Mouse (Mus musculus) left cerebral cortex, adult 2 months (tissue): Measurements from ENCODE around the gene Adgrl3. TPM values are rescaled to one million over a fixed set of nuclear protein-coding genes. Genes with fewer than 3 reads are reported as not detected.

Experiments used
- DNase-seq, 2 experiments: peaks; one replicate each; pipeline ENCODE4 v3.0.0; 2021 to 2022; ENCODE audit warnings: low spot score in 2 of 2, mixed read lengths in 1 of 2; ENCODE audit errors: extremely low spot score in 1 of 2
- H3K27ac ChIP-seq: fragments of 200-600 bp; 2 replicates; pipeline ENCODE4 v1.8.1; 2022
- H3K4me3 ChIP-seq: fragments of 200-600 bp; 2 replicates; pipeline ENCODE4 v1.8.1; 2022
- CTCF ChIP-seq: fragments of 200-600 bp; IDR thresholded peaks from 2 replicates; pipeline ENCODE4 v1.8.1; 2022; ENCODE audit warnings: antibody characterized with exemption, mild to moderate bottlenecking, moderate library complexity
- intact Hi-C: fragments of 180-260 bp; cut with DNase I; formaldehyde crosslinking; loops from one replicate; pipeline ENCODE4 v1.15.1; 2025
- total RNA-seq, 2 experiments: library from RNA; stranded (reverse); gene quantifications; 2 replicates each; pipeline ENCODE4 v1.2.3; 2021

Adgrl3 gene
- total RNA-seq, 2 experiments from 2014 or later: 219 to 231 TPM

GRCm38 (mm10) chr5:81077990-81078389 is 58.1 kb downstream of the Adgrl3 start:
- no peak overlapping the region for H3K27ac ChIP-seq
- no peak for DNase-seq
- no peak overlapping the region for H3K4me3 ChIP-seq
- intact Hi-C loops: no loop called here
- no peak for TF ChIP-seq CTCF

DNA sequence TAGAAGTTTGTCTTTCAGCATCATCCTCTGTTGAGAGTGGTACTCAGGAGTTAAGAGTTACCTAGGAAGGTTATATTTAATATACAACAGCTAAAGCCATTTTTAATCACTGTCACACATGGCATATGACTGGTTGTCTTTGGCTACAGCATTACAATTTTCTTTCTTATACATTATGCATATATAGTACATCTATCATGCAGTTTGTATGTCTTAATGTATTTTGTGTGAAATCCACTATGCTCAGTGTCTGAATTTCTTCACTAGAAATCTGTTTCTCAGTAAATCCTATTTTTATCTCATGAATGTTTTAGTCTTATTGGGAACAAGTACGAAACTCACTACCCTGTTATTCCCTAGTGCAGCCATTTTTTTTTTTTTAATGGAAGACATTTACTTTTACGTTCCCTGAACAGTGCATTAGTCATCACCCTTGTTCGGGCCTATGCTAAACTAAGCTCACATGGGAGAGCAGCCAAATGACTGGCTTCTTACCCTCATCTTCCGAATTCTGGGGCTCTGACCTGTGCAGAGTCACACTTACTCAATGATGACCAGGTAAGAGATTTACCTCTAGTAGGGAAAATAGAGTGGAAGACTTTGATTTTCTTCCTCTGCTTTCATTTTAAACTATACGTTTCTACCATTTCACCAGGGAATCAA is 63.9 kb downstream of the Adgrl3 start:
- H3K4me3 ChIP-seq: no peak overlapping the region
- no peak for TF ChIP-seq CTCF
- intact Hi-C loops: no loop called here
- no peak for DNase-seq
- H3K27ac ChIP-seq: no peak overlapping the region

- no peak for DNase-seq
- Histone ChIP-seq H3K27ac (no peak overlapping the region), H3K4me3 (no peak overlapping the region)
- TF ChIP-seq CTCF: no peak
- intact Hi-C loops: no loop called here
Measured at GRCm38 (mm10) chr5:81085152-81085551, 65.2 kb downstream of the Adgrl3 start.

DNA sequence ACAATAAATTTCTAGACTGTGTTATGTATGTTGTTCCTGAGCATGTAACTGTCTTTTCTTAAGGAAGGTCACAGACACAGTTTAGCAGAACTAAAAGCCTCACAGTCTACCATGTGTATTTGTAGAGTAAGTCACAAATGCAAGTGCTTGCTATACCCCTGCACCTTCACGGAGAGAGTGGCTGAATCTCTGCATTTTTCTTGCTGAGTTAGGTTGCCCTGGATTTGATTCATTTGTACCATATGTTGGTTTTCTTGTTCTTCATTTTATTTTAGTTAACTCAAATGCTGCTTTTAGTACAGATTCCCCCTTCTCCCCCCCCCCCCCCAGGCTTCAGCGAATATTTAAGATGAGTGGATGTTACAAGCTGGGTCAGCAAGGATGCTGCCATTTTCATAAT is 68.7 kb downstream of the Adgrl3 start:
- TF ChIP-seq CTCF: no peak
- intact Hi-C loops: no loop called here
- DNase-seq: no peak
- no peak overlapping the region for H3K4me3 ChIP-seq
- H3K27ac ChIP-seq: no peak overlapping the region; the same call in 1 of the 2 replicates

GRCm38 (mm10) chr5:81094618-81095017 is 74.7 kb downstream of the Adgrl3 start:
- intact Hi-C loops: no loop called here
- DNase-seq: no peak
- Histone ChIP-seq H3K27ac (no peak overlapping the region), H3K4me3 (no peak overlapping the region)
- no peak for TF ChIP-seq CTCF

- no peak overlapping the region for H3K4me3 ChIP-seq
- intact Hi-C loops: no loop called here
- TF ChIP-seq CTCF: no peak
- H3K27ac ChIP-seq: no peak overlapping the region
- no peak for DNase-seq
Measured at GRCm38 (mm10) chr5:81097131-81097530, 77.2 kb downstream of the Adgrl3 start.

DNA sequence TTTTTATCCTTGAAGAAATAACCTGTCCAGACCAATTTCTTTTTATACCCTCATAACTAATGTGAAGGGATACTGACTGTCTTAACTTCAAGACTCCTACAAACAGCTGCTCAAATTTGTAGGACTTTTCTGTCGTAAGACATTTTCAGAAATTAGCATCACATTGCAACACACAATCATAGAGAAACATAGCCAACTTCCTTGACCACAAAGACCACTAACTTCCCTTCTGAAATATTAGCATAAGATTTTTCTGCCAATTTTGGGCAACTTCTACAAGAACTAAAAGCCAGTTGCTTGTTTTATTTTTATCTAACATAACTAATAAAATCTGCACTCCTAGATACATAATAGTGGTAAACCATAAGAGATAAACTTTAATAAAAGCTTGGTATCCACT is 87.5 kb downstream of the Adgrl3 start:
- TF ChIP-seq CTCF: no peak
- intact Hi-C loops: no loop called here
- H3K4me3 ChIP-seq: no peak overlapping the region
- DNase-seq: no peak
- H3K27ac ChIP-seq: no peak overlapping the region

DNA sequence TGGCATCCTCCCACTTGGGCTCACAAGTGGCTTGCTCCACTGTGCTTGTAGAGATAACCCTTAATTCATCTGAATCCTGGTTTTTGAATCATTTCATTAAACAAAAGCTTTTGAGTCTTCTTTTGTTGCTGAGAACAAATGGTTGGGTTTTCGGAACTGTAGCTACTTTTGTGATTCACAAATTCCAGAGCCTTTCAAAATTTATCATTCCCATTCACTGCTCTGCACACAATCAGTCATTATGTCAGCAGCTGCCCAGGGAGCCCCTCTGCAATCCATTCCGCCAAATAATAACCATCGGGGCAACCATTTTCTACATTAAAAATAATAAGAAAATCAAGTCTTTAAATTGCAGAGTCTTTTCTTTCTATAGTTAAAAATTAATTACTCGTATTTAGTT is 104.5 kb downstream of the Adgrl3 start:
- intact Hi-C loops: no loop called here

GRCm38 (mm10) chr5:81127639-81128038 is 107.7 kb downstream of the Adgrl3 start:
- TF ChIP-seq CTCF: no peak
- no peak for DNase-seq
- Histone ChIP-seq H3K27ac (no peak overlapping the region), H3K4me3 (no peak overlapping the region)
- intact Hi-C loops: no loop called here

More for the DNA sequence above, 104.5 kb downstream of the Adgrl3 start:
- no peak for TF ChIP-seq CTCF
- DNase-seq: no peak
- no peak overlapping the region for H3K4me3 ChIP-seq
- no peak overlapping the region for H3K27ac ChIP-seq

DNA sequence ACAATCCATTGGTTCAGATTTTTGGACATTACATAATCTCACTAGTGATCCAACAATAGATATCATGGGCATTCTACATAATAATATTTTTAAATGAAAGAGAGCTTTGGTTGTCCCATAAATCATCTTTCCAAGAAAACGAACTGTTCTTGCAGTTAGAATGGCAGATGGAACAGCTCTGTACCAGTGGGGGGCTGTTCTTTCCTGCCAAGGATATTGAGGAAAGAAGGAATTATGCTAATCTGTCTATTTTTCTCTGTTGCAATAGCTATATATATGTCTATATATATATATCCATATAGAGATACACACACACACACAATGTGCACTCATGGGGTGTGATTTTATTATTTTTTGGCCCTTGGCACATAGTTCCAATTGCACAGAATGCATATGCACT is 116.5 kb downstream of the Adgrl3 start:
- no peak for DNase-seq
- intact Hi-C loops: no loop called here
- Histone ChIP-seq H3K4me3 (no peak overlapping the region), H3K27ac (no peak overlapping the region)
- no peak for TF ChIP-seq CTCF

DNA sequence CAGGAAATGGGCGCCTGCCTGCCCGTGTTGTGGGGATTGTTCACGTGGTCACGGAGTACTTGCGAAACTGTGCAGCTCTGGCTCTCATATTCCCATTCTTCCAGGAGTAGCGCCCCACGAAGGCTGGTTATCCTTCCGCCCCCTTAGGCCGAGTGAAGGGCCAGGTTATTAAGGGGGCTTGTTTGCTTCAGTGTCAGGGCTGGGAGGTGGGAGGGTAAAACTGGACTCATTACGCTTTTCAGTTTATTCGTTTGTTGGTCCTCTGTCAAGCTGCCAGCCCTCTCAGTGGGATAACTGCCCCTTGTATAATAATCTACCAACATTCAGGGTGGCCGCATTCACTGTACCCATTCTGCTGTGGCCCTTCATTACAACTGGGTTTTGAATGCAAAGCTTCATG is 135.9 kb downstream of the Adgrl3 start:
- TF ChIP-seq CTCF: no peak
- Histone ChIP-seq H3K4me3 (peak overlapping the region; percentile 17; the same call in 1 of the 2 replicates), H3K27ac (peak overlapping the region; percentile 19; the same call in 1 of the 2 replicates)
- intact Hi-C loops: loop anchor here (5.0 kb wide), 1 partner anchor 133 kb away; the partner anchor contains the start of gene Adgrl3
- no peak for DNase-seq

- Histone ChIP-seq H3K27ac (peak overlapping the region; percentile 8; the same call in 1 of the 2 replicates), H3K4me3 (no peak overlapping the region)
- TF ChIP-seq CTCF: no peak
- intact Hi-C loops: loop anchor here (5.0 kb wide), 1 partner anchor 134 kb away; the partner anchor contains the start of gene Adgrl3
- no peak for DNase-seq
Measured at GRCm38 (mm10) chr5:81156281-81156680, 136.3 kb downstream of the Adgrl3 start.

GRCm38 (mm10) chr5:81156796-81157195 is 136.9 kb downstream of the Adgrl3 start:
- Histone ChIP-seq H3K27ac (peak overlapping the region; percentile 32; the same call in 1 of the 2 replicates), H3K4me3 (no peak overlapping the region)
- no peak for TF ChIP-seq CTCF
- DNase-seq: no peak
- intact Hi-C loops: loop anchor here (5.0 kb wide), 1 partner anchor 134 kb away; the partner anchor contains the start of gene Adgrl3
